Mouse (Mus musculus): Measurements from ENCODE around the gene Pmpca.

The Pmpca gene

DNA sequence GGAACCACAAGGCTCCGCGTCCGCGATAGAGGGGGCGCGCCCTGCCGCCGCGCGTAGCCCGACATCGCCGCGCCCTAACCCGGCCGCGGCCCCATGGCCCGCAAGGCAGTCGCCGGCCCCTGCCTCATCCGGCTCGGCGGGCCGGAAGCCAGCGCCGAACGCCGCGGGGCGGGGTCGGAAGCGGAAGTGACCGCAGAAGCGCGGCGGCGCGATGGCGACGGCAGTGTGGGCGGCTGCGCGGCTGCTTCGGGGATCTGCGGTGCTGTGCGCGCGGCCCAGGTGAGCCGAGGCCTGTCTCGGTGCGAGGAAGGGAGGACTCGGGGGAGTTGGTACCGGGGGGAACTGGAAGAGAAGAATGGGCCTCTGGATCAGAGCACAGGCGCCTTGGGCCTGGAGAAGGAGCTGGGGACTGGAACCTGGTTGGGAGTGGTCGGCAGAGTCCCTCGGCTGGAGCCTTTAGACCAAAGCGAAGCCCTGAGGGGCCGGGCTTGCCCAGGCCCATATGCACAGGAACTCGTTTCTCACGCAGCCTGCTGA, at the start of gene Pmpca, which contains the start of gene Entr1:
Gene Pmpca, plus strand, starts transcription at position 186 of the 537 bp plus-strand sequence.
Gene Entr1, minus strand, starts transcription at position 163 of the 537 bp plus-strand sequence.
- DNase-seq, result peak; percentile 88

DNA sequence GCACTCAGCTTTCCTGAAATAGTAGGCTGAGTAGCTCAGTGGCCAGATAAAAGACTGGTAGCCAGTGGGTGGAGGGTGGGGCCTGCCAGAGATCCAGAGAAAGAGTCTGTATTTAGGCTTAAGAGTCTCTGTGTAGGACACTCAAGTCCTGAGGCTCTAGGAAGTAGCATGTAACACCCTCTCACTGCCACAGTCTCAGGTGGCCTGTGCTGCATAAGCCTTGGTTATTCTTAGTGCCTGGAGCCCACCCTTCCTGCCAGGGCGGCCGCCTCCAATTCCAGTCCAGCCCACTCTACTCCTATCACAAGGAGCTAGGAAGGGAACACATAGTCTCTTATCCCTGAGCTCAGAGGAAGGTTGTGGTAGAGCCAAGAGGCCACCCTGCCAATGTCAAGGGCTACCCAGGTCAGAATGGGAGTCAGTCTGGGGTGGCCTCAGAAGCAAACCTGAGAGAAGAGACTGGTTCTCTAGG, 47.6 kb upstream of the Pmpca start:
- no peak for DNase-seq

GRCm38 (mm10) chr2:26342044-26342443, 47.1 kb upstream of the Pmpca start:
- no peak for DNase-seq

GRCm38 (mm10) chr2:26342609-26343490, 46.3 kb upstream of the Pmpca start:
- DNase-seq, result no peak

GRCm38 (mm10) chr2:26348241-26348640, 40.9 kb upstream of the Pmpca start:
- DNase-seq, result no peak

DNA sequence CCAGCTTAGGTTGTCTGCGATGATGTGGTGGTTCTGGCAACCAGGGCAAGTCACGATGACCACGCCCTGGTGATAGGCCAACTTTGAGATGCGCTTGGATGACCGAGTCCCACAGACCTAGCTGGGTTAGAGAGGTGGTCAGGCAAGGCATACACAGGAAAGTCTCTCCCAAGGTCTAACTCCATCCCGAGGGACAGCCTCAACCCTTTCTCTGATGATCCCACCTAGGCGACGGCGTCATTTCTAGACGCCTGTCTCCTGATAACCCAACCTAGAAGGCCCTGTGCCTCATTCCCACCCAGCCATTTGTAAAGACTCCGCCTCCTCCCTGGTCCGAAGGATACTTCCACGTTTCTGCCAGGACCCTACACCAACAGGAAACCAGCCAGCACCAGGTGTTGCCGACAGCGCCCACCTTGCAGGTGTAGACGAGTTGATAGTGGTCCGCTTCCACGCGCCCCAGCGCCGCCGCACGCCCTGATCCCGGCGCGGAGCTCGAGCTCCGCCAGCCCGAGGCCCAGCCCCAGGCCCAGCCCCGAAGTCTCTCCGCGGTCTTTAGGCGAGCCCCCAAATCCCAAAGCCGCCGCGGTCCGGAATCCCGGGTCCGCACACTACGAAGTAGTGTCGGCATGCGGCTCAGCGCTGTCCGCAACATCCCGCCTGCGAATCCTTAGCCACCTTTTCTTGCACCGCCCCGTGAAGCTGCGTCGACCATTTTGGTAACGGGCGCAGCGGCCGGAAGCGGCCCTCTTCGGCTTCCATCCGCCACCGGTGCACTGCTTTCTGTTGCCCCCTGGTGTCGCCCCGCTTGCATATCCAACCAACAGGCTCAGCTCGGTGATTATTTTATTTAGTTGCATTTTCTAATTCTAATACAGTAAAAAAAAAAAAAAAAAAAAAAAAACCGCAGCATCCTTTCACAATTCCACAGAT, 37.5 kb upstream of the Pmpca start, which contains the start of gene Dnlz:
Gene Dnlz, minus strand, starts transcription at position 753 of the 933 bp plus-strand sequence.
- peak; percentile 95 for DNase-seq

DNA sequence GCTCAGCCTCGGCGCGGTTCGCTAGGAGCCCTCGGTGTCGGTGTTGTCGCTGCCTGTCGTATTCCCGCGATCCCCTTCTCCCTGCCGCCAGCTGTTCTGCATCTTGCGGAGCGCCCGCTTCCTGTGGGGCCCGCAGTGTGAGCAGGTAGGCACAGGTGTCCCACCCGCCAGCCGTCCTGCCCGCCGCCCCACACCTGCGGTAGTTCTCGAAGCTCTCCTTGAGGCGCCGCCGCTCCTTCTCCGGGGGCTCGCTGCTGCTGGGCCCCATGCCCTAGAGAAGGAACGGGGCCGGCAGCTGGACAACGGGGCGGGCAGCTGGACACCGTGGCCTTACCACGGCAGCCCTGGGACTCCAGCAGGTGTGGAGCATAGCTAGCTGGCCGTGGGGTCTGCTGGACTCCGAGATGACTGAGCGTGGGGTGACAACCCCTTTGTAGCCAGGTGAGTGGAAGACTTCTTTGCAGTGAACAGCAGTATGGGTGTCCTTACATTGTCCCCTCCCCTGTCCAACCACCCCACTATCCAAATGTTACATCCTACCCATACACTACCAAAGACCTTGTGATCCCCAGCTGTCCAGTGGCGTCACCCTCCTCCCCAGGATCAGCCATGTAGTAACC, 36.7 kb upstream of the Pmpca start:
- DNase-seq, result peak; percentile 80

DNA sequence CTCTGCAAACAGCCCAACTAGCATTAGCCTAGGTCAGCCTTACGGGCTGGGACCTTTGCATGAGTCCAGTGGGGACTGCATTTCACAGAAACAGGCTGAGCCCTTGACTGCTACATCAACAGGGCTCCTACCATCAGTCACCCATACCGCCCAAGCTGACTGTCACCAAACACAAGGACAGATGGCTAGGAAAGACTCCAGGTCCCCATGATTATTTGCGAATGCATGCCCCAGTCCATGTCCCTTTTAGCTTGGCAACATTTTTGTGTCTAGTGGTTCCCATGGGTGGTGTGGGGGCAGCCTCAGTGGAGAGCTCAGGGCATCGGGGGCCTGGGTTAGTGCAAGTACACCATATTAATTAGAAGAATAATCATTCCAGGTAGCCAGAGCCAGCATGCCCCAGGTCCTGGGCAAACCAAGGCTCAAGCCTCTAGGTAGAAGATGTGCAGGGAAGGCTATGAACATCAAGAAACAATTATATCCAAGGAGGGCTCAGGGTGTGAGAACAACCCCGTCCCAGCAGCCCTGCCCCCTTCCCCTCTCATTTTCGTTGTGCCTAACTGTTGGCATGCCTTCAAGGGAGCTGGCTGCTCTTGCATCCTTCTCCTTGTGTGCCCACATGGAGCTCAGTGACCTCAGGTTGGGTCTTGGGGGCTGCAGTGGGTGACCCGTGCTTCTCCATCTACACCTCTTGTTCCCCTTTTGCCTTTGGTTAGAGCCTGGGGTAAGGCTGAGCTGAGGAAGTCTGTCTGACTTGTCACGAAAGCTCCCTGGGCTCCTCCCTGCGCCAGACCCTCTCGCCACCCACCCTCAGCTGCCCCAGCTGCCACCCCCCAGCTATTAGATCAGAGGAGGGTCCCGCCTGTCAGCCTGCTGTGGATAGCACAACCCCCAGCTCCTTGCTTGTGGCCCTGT, 35.8 kb upstream of the Pmpca start:
- DNase-seq, result no peak

DNA sequence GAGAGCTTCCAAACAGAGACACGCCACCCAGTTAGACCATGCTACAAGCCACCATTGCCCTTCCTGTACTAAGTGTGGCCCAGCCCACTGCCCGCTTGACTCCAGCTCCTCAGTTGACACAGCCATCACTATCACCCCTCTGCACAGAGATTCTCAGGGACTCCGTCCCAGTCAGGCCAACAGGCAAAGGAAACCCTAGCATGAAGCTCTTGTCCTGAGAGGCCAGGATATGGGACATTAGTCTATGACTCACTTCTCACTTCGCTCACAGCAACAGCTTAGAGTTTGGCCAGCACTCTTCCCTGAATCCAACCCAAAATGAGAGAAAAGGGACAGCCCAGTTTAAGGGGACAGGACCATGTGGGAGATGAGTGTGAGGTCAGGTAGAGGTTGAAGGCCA, 34.7 kb upstream of the Pmpca start:
- no peak for DNase-seq

- DNase-seq, result peak; percentile 30
Measured at GRCm38 (mm10) chr2:26356231-26356630, 32.9 kb upstream of the Pmpca start.

GRCm38 (mm10) chr2:26356678-26357077, 32.5 kb upstream of the Pmpca start:
- DNase-seq, result peak; percentile 55

GRCm38 (mm10) chr2:26357484-26357883, 31.7 kb upstream of the Pmpca start:
- DNase-seq, result no peak

DNA sequence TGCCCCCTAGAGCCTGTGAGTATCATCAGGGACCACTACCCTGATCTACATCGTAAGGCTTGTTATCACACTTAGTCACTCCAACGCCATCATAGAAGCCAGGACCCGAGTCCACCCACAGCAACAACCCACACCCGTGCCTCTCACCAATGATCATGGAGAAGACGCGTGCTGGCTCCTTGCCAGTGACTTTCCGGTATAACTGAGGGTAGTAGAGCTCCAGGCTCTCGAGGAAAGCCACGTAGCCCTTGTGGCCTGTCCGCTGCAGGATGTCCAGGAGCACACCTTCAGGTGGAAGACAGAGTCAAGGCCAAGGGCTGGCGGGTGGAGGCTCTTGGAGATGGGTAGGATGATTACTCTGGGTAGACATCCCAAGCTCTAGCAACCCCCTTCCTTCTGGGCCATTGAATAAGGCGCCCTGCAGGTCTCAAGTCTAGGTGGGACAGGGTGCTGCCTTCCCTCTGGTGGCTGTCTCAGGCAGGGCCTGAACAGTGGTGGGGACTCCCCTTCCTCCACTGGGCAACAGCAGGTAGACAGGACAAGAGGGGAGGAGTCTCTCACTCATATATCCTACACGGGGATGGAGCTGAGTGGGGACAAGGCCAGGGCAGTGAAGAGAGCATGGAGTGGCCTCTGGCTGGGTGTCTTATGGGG, 30.3 kb upstream of the Pmpca start:
- no peak for DNase-seq

DNA sequence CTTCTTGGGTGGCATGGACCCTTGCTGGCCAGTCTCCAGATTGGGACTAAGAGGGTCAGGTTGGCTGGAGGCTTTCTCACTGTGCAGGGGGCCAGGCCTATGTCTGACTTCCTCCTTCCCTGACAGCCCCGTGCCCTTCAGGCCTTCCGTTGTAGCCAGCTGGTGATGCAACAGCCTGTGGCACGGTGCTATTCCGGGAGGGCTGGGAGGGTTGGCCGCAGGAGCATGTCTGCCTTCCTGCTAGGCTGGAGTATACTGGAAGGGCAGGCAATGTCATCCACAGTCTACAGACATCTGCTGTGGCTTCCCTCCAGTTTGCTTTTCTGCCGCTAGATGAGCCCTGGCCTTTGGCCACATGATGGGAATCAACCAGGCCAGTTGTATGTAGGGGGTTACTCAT, 29.2 kb upstream of the Pmpca start:
- DNase-seq, result no peak

DNA sequence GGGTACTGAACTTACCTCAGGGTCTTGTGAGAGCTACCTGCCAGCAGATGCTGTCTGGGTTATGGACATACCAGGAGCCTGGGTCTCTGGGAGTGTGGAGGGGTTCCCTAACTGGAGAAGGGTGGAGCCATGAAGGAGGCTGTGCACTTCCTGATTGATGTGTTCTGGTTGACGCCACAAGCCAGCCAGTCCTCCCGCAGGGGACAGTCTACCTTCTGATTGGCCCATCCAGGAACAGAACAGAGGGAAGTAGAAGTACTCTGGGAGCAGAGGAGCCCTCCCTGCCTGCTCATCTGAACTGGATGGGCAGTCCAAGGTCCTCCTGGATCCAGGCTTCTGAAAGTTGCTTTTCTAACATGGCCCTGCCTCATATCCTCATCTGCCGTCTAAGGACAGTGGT, 28.4 kb upstream of the Pmpca start, which contains the start of gene Card9:
Gene Card9, minus strand, starts transcription at position 147 of the 400 bp plus-strand sequence.
- DNase-seq, result no peak

- DNase-seq, result no peak
Measured at GRCm38 (mm10) chr2:26362991-26363390, 26.1 kb upstream of the Pmpca start.

GRCm38 (mm10) chr2:26363481-26363880, 25.7 kb upstream of the Pmpca start:
- DNase-seq, result no peak

DNA sequence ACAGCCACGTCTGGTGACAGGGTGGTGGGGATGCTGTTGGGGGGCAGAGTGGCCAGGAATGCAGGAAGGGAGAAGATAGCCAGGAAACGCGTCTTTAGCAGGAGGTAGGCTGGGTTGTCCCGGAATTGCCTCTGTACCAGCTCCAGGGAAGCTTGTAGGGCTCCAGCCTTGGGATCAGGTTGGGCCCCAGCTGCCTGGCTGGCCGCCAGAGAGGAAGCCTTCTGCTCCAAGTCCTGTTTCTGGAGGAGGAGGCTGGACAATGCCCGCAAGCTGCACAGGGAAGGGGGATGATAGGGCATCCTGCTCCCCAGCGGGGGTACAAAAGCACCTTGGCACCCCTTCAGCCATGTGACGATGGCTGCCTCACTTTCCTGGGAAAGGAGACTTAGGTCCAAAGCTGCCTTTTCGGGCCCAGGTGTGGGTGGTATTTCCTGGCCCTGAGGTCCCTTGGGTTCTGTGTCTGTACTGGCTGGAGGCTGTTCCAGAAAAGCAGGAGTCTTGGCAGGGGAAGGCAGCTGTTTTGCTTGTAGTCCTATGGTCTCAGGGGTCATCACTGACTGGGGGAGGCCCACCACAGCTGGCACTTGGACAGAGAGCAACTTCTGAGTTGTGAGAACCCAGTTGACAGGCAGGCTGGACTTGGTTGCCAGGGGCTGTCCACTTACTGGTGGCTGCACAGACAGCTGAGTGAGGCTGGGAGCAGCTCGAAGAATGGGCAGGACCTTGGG, 24.2 kb upstream of the Pmpca start:
- DNase-seq, result no peak

DNA sequence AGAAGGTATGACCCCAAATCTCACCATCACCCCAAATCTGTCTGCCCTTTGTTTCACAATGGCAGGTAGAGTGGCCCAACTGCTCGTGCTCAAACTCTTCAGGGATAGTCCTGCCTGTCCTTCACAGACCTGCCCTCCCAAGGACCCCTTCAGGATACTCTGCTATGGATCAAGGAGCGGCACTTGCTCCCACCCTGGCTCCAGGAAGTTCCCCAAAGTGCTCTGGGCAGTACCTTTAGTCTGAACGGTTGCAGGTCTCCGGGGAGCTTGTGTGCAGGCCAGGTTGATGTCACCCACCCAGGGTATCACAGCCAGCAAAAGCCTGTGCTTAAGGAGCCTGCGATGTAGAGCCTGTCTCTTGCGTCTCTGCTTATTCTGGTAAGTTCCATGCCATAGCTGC, 21.2 kb upstream of the Pmpca start:
- no peak for DNase-seq

DNA sequence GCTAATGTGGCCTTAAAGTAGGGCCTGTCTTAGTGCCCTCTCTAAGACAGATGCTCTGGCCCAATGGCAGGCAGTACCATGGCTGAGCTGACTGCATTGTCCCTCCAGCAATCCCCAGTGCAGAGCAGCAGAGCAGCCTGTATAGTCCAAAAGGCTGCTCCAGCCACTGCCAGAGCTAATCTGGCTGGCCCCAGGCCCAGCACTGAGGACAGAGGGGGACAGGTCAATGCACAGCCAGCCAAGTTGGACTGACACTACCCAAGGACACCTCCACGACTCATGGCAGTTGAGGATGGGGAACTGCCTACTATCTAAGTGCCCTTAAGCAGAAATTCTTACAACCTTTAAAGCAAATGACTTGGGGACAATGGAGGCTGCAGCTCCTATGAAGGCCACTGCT, 20.6 kb upstream of the Pmpca start:
- no peak for DNase-seq
